Mouse (Mus musculus): ENCODE data around the gene Zfp664.

GRCm38 (mm10) chr5:124843386-124843785 is 19.1 kb upstream of the Zfp664 start:
- TF ChIP-seq POLR2A (IDR thresholded peaks at IDR 0.05; ENCODE audit: borderline replicate concordance, insufficient read depth, low read length) = no peak
- no peak for TF ChIP-seq CTCF (IDR thresholded peaks at IDR 0.05; ENCODE audit: borderline replicate concordance, insufficient read depth, low read depth, low read length)

Data from cerebellum, adult 2 months (tissue).